Mouse (Mus musculus): ENCODE data around the gene Ucp2.
A peak's percentile ranks its signal among the peaks of the same experiment; 100 is the strongest.

Gene Ucp2

DNA sequence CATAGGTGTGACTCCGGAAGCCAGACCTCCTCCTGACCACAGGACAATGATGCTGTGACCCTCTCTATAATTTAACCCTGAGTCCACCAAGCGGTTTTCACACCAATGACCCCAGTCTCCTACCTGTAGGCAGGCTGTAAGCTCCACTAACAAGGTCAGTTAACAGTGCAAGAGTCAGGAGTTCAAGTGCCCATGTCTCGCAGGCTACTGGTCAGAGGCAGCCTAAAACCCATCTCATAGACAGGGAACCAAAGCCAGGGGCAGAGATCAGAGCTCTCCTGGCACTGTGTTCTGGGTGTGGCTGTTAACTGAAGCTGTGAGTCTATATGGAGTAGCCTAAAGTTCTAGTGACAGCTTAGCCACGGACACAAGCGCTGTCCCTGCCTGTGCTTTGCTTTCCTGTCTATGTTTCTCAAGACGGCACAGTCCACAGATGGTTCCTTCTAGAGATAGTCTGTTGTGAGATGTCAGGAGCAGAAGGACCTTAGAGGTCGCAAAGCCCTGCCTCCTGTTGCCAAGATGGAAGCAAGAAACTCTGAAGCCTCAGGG, 9.3 kb downstream of the Ucp2 start:
- no peak for DNase-seq (ENCODE audit: low spot score in 2 of 2)

- DNase-seq (ENCODE audit: low spot score in 2 of 2), result no peak
Observed at GRCm38 (mm10) chr7:100503076-100503475, 9.9 kb downstream of the Ucp2 start.

- DNase-seq (ENCODE audit: low spot score in 2 of 2), result no peak
Observed at GRCm38 (mm10) chr7:100504740-100505487, 11.8 kb downstream of the Ucp2 start.

DNA sequence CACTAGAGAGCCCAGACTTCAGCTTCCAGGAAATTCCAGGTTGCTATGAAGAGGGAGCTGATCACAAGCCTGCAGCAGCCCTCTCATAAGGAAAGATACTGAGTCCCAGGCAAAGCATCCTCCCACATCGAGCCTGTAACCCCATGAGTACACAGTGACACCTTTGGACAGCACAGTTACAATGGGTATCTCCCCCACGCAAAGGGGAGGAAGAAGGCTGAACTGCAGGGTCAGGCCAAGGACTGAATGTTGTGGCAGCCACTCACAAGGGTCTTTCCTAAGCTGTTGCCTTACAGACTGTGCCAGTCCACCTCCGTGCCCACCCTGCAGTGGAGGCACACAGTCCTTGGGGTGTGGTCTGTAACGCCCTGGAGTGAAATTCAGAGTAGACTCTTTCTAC, 13.4 kb downstream of the Ucp2 start:
- DNase-seq (ENCODE audit: low spot score in 2 of 2), result no peak

- DNase-seq (ENCODE audit: low spot score in 2 of 2), result no peak
Observed at GRCm38 (mm10) chr7:100508670-100509069, 15.5 kb downstream of the Ucp2 start.

- no peak for DNase-seq (ENCODE audit: low spot score in 2 of 2)
Observed at GRCm38 (mm10) chr7:100511602-100512001, 18.5 kb downstream of the Ucp2 start.

DNA sequence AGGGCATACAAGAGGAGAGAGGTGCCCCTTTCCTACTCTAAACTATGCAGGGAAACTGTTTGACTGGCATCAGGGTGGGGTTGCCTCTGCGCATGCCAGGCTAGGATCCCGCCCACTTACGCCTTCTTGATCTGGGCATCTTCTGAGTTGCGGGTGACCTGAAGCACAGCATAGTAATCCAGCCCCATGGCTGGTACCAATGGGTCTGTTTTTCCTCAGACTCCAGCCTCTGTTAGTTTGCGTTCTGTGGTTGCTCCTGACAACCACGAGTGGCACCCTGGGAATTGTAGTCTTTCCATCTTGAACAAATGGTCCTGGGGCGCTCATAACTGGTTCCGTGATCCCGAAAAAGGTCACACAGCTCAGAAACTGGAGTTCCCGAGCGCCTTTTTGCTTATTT, 21.4 kb downstream of the Ucp2 start, which contains the start of gene Dnajb13:
Gene Dnajb13, minus strand, starts transcription at position 388 of the 400 bp plus-strand sequence.
- no peak for DNase-seq (ENCODE audit: low spot score in 2 of 2)

- no peak for DNase-seq (ENCODE audit: low spot score in 2 of 2)
Observed at GRCm38 (mm10) chr7:100520204-100520603, 27.1 kb downstream of the Ucp2 start.

DNA sequence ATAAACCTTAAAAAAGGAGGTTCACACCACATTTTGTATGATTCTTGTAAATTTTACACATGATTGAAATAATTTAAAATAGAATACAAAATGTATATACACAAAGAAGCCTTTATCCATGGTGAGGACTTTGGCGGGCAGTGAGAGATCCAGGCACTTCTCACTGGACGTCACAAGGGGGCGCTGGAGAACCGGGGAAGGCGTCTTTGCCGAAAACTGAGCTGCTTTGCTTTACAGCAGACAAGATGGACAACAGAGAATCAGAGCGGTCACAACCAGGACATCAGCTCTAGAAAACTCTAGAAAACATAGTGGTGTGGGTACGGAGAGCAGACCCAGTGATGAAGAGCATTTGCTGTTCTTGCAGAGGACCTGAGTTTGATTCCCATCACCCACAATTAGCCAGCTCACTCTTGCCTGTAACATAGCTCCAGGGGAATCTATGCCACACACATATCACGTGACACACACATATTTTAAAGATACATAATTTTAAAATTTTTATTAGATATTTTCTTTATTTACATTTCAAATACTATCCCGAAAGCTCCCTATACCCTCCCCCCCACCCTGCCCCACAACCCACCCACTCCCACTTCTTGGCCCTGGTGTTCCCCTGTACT, 27.6 kb downstream of the Ucp2 start:
- DNase-seq (ENCODE audit: low spot score in 2 of 2), result peak in 1 of 2 experiments; percentile 84

- no peak for DNase-seq (ENCODE audit: low spot score in 2 of 2)
Observed at GRCm38 (mm10) chr7:100522222-100522621, 29.1 kb downstream of the Ucp2 start.

- DNase-seq (ENCODE audit: low spot score in 2 of 2), result no peak
Observed at GRCm38 (mm10) chr7:100524669-100525068, 31.5 kb downstream of the Ucp2 start.

DNA sequence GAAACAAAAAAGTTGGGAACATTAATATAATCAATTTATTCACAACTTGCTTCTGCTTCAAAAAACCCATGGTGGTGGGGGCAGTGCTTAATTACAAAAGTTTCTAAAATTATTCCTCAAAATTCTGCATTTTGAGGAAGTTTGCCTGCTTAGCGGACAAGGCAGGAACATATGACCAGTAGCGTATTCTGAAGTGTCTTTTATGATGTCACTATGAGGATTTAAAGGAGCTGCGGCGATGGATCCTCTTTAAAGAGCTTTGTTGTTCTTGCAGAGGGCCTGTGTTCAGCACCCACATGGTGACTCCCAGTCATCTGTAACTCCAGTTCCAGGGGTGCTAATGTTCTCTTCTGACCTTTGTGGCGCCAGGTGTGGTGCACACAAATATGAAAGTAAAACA, 37.6 kb downstream of the Ucp2 start:
- DNase-seq (ENCODE audit: low spot score in 2 of 2), result no peak

DNA sequence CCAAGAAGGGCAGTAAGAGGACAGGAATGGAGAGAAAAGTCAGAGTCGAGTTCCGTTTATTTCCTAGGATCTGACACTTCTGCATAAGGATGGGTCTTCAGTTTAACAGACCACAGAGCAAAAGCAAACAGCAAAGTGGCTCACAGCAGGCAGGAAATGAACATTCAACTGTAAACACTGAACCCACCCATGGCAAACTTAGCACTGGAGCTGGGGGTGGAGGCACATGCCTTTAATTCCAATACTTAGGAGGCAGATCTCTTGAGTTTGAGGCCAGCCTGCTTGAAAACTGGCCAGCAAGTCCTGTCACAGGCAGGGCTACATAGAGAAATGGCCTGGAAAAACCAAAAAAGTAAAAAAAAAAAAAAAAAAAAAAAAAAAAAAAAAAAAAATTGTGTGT, 40.4 kb downstream of the Ucp2 start:
- DNase-seq (ENCODE audit: low spot score in 2 of 2), result no peak

- no peak for DNase-seq (ENCODE audit: low spot score in 2 of 2)
Observed at GRCm38 (mm10) chr7:100534216-100534615, 41.1 kb downstream of the Ucp2 start.

- no peak for DNase-seq (ENCODE audit: low spot score in 2 of 2)
Observed at GRCm38 (mm10) chr7:100535831-100536230, 42.7 kb downstream of the Ucp2 start.

DNA sequence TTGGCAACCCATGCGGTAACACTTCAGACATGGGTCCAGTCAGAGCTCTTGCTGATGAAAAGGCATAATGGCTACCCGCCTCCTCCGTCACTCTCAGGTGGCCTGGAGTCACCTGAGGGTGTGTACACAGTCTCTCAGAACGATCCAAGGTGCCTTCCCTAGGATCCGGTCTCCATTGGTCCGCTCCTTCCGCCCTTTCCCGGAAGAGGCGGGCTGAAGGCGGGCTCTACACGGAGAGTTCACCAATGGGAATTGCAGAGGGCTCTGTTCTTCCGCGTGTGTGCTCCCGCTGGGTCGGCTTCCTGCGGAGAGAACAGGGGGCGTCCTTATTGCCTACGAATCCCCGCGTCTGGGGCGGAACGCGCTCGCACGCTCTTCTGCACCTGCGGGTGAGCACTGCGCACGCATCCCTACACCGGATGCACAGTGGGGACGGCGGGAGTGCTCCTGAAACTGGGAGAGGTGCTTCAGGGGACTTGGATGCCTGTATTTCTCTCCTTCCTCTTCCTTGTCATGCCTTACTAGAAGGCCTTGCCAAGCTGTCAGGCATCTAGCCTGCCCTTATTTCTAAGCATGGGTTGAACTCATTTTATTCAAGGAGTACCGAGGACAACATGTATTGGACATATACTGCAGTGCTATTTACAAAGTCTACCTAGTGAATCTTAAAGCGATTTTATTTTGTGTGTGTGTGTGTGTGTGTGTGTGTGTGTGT, 43.8 kb downstream of the Ucp2 start, which contains the start of gene Coa4:
Gene Coa4, plus strand, starts transcription at position 268 of the 715 bp plus-strand sequence.
- DNase-seq (ENCODE audit: low spot score in 2 of 2), result peak; percentile 84 to 89

DNA sequence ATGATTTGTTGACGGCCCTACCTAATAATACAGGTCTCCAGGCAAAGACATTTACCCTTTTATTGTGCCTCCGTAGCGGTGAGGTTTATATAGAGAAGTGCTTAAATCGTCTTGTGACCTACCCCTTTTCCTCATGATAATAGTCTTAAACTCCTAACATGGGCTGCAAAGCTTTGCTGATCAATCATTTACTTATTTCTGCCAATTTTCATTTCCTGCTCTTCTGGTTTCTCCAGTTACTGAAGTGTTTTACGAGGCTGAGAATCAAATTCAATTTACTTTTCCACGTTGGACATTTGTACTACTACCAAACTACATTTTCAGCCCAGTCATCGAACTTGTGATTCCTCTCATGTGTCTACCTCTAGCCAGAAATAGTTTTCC, 44.4 kb downstream of the Ucp2 start:
- DNase-seq (ENCODE audit: low spot score in 2 of 2), result no peak

DNA sequence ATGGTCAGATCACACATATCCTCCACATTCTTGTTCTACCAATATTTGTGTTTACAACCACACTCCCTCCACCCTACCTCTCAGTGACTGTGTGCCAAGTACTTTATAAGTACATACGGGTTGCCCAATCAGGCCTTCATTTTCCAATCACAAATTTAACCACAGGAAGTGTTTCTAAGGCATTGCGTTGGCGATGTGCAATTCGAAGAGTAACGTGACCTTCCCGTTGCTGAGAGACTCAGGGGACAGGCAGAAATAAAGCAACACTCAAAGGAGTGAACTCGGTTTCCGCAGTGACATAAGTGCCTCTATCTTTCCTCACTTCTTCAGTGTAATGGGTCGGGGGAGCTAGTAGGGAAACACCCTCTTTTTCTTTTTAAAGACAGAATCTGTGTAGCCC, 46.4 kb downstream of the Ucp2 start:
- no peak for DNase-seq (ENCODE audit: low spot score in 2 of 2)

- DNase-seq (ENCODE audit: low spot score in 2 of 2), result no peak
Observed at GRCm38 (mm10) chr7:100544437-100544836, 51.3 kb downstream of the Ucp2 start.

GRCm38 (mm10) chr7:100547631-100548030, 54.5 kb downstream of the Ucp2 start:
- no peak for DNase-seq (ENCODE audit: low spot score in 2 of 2)

DNA sequence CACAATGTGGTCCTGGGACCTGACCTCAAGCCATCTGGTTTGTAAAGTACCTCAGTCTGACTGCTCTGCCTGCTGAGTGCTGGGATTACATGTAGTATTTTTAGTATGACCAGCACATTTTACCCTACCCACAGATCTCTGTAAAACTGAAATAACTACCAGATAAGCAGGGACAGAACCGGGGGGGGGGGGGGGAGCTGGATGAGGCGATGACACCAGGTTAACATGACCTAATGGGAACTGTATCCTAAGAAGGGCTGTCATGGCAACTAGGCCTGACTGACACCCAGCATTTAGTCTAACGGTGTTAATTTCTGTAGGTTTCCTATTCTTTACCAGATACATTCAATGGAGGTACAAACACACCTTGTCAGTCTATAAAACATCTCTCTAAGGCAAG, 56.7 kb downstream of the Ucp2 start:
- DNase-seq (ENCODE audit: low spot score in 2 of 2), result no peak

GRCm38 (mm10) chr7:100550338-100551007, 57.3 kb downstream of the Ucp2 start:
- DNase-seq (ENCODE audit: low spot score in 2 of 2), result peak in 1 of 2 experiments; percentile 75

Data from left cerebral cortex, adult 9 months (tissue).